Mouse (Mus musculus) hindbrain, embryonic 11.5 days (tissue): ENCODE results near the gene Ksr2. TPM values are rescaled to one million over a fixed set of nuclear protein-coding genes. Genes with fewer than 3 reads are reported as not detected.

ENCODE experiments used
- ATAC-seq: fragments of 200-750 bp; cut with Nextera tagmentation; 2 replicates; pipeline ENCODE4 v1.8.0; 2017; ENCODE audit warnings: mild to moderate bottlenecking, moderate TSS enrichment, moderate library complexity; ENCODE audit not compliant: low FRiP score
- DNase-seq: peaks from one replicate; pipeline ENCODE4 v3.0.0-alpha.2; 2015; ENCODE audit warnings: low spot score
- H3K27ac ChIP-seq: fragments of 300-500 bp; sonication (generic); 2 replicates; pipeline ENCODE4 v1.5.1; 2014; ENCODE audit warnings: mild to moderate bottlenecking, low read depth, low read length
- H3K27me3 ChIP-seq: fragments of 300-500 bp; sonication (generic); 2 replicates; pipeline ENCODE4 v1.6.1; 2014; ENCODE audit warnings: mild to moderate bottlenecking, low read length, moderate library complexity, mixed read lengths; ENCODE audit not compliant: control insufficient read depth, insufficient read depth
- H3K36me3 ChIP-seq: fragments of 300-500 bp; sonication (generic); 2 replicates; pipeline ENCODE4 v1.6.1; 2014; ENCODE audit warnings: mild to moderate bottlenecking, low read length, moderate library complexity, mixed read lengths; ENCODE audit not compliant: control insufficient read depth, insufficient read depth
- H3K4me1 ChIP-seq: fragments of 300-500 bp; sonication (generic); replicated peaks from 2 replicates; pipeline ENCODE4 v1.6.1; 2014; ENCODE audit warnings: low read length, mixed read lengths; ENCODE audit not compliant: control insufficient read depth, insufficient read depth
- H3K4me2 ChIP-seq: fragments of 300-500 bp; sonication (generic); replicated peaks from 2 replicates; pipeline ENCODE4 v1.6.1; 2014; ENCODE audit warnings: mild to moderate bottlenecking, low read depth, low read length
- H3K4me3 ChIP-seq: fragments of 300-500 bp; sonication (generic); 2 replicates; pipeline ENCODE4 v1.5.1; 2014; ENCODE audit warnings: low read depth, low read length
- H3K9ac ChIP-seq: fragments of 300-500 bp; sonication (generic); 2 replicates; pipeline ENCODE4 v1.6.1; 2014; ENCODE audit warnings: low read depth, low read length
- H3K9me3 ChIP-seq: fragments of 300-500 bp; sonication (generic); 2 replicates; pipeline ENCODE4 v1.6.1; 2016; ENCODE audit warnings: low read length; ENCODE audit not compliant: control insufficient read depth
- WGBS: fragments of 180-500 bp; shearing (Covaris S2); extraction: QIAGEN DNeasy Blood & Tissue Kit; methylation state at CpG from one replicate; pipeline ENCODE4 v1.1.7; 2014; 5-methylcytosine and 5-hydroxymethylcytosine counted together
- polyA plus RNA-seq: library from polyadenylated mRNA; unstranded; fragments of >200 nt; fragmentation: Nextera tagmentation; extraction: Ambion mirVana; gene quantifications from 2 replicates; pipeline ENCODE4 v1.2.1, GENCODE M21; 2014

The Ksr2 gene
- polyA plus RNA-seq, 1 experiment from 2014 or later: 2.9 TPM

GRCm38 (mm10) chr5:117447698-117448097 is 33.9 kb downstream of the Ksr2 start:
- H3K27ac ChIP-seq: no peak overlapping the region
- H3K9me3 ChIP-seq: no peaks in the 10 kb centered on the region
- WGBS: 49% methylated on average over 6 of the region's 6 CpGs
- no peaks in the 10 kb centered on the region for H3K27me3 ChIP-seq
- no peak for ATAC-seq
- H3K4me2 ChIP-seq: no peak overlapping the region
- H3K9ac ChIP-seq: no peak overlapping the region
- H3K4me3 ChIP-seq: no peak overlapping the region
- DNase-seq: no peak
- H3K4me1 ChIP-seq: no peaks in the 10 kb centered on the region
- H3K36me3 ChIP-seq: no peaks in the 10 kb centered on the region

GRCm38 (mm10) chr5:117452013-117452412 is 38.2 kb downstream of the Ksr2 start:
- Histone ChIP-seq H3K9me3 (no peaks in the 10 kb centered on the region), H3K27ac (no peak overlapping the region), H3K9ac (no peak overlapping the region), H3K4me3 (no peak overlapping the region), H3K4me1 (no peaks in the 10 kb centered on the region), H3K27me3 (no peaks in the 10 kb centered on the region), H3K36me3 (no peaks in the 10 kb centered on the region), H3K4me2 (no peak overlapping the region)
- WGBS: 88% methylated on average over 2 of the region's 2 CpGs
- ATAC-seq (no peak), DNase-seq (no peak)

- Histone ChIP-seq H3K4me2 (no peak overlapping the region), H3K4me3 (no peak overlapping the region), H3K9ac (no peak overlapping the region), H3K36me3 (no peaks in the 10 kb centered on the region), H3K27ac (no peak overlapping the region), H3K27me3 (no peaks in the 10 kb centered on the region), H3K9me3 (no peaks in the 10 kb centered on the region), H3K4me1 (no peaks in the 10 kb centered on the region; the same call in 1 of the 2 replicates)
- WGBS: 52% methylated on average over 8 of the region's 8 CpGs
- no peak for ATAC-seq
- no peak for DNase-seq
Observed at GRCm38 (mm10) chr5:117455546-117455945, 41.7 kb downstream of the Ksr2 start.

GRCm38 (mm10) chr5:117457121-117457520 is 43.3 kb downstream of the Ksr2 start:
- 27% methylated on average over 9 of the region's 9 CpGs for WGBS
- Histone ChIP-seq H3K4me2 (no peak overlapping the region), H3K27ac (no peak overlapping the region)

GRCm38 (mm10) chr5:117457583-117457982 is 43.8 kb downstream of the Ksr2 start:
- no peak overlapping the region for H3K27ac ChIP-seq

More at GRCm38 (mm10) chr5:117457121-117457520, 43.3 kb downstream of the Ksr2 start:
- no peaks in the 10 kb centered on the region; the same call in 1 of the 2 replicates for H3K4me1 ChIP-seq
- ATAC-seq (no peak), DNase-seq (peak; percentile 25)
- H3K9ac ChIP-seq: no peak overlapping the region
- H3K36me3 ChIP-seq: no peaks in the 10 kb centered on the region
- H3K4me3 ChIP-seq: no peak overlapping the region
- no peaks in the 10 kb centered on the region for H3K27me3 ChIP-seq
- no peaks in the 10 kb centered on the region for H3K9me3 ChIP-seq

GRCm38 (mm10) chr5:117458899-117459298 is 45.1 kb downstream of the Ksr2 start:
- Histone ChIP-seq H3K27me3 (no peaks in the 10 kb centered on the region), H3K9me3 (no peaks in the 10 kb centered on the region), H3K36me3 (no peaks in the 10 kb centered on the region), H3K9ac (no peak overlapping the region), H3K4me2 (no peak overlapping the region), H3K4me1 (no peaks in the 10 kb centered on the region; the same call in 1 of the 2 replicates), H3K4me3 (no peak overlapping the region), H3K27ac (no peak overlapping the region)
- ATAC-seq: no peak
- WGBS: 82% methylated on average over 9 of the region's 9 CpGs
- DNase-seq: no peak

More at GRCm38 (mm10) chr5:117457583-117457982, 43.8 kb downstream of the Ksr2 start:
- Histone ChIP-seq H3K27me3 (no peaks in the 10 kb centered on the region), H3K36me3 (no peaks in the 10 kb centered on the region), H3K4me1 (no peaks in the 10 kb centered on the region; the same call in 1 of the 2 replicates), H3K9ac (no peak overlapping the region), H3K4me3 (no peak overlapping the region), H3K4me2 (no peak overlapping the region), H3K9me3 (no peaks in the 10 kb centered on the region)
- ATAC-seq: no peak
- DNase-seq: no peak
- whole genome bisulfite sequencing: 50% methylated on average over 8 of the region's 8 CpGs

- H3K4me2 ChIP-seq: no peak overlapping the region
- no peaks in the 10 kb centered on the region; the same call in 1 of the 2 replicates for H3K4me1 ChIP-seq
- ATAC-seq (no peak), DNase-seq (no peak)
- no peaks in the 10 kb centered on the region for H3K36me3 ChIP-seq
- H3K4me3 ChIP-seq: no peak overlapping the region
- no peak overlapping the region for H3K9ac ChIP-seq
- no peaks in the 10 kb centered on the region for H3K9me3 ChIP-seq
- no peaks in the 10 kb centered on the region for H3K27me3 ChIP-seq
- WGBS: 95% methylated on average over 14 of the region's 14 CpGs
- no peak overlapping the region for H3K27ac ChIP-seq
Observed at GRCm38 (mm10) chr5:117460261-117460660, 46.5 kb downstream of the Ksr2 start.

GRCm38 (mm10) chr5:117467052-117467451 is 53.3 kb downstream of the Ksr2 start:
- H3K9ac ChIP-seq: no peak overlapping the region
- no peak for ATAC-seq
- DNase-seq: no peak

GRCm38 (mm10) chr5:117468961-117469360 is 55.2 kb downstream of the Ksr2 start:
- no peak overlapping the region for H3K4me2 ChIP-seq
- no peak overlapping the region for H3K27ac ChIP-seq
- H3K27me3 ChIP-seq: no peaks in the 10 kb centered on the region
- WGBS: 89% methylated on average over 4 of the region's 4 CpGs
- no peaks in the 10 kb centered on the region for H3K4me1 ChIP-seq
- no peaks in the 10 kb centered on the region for H3K9me3 ChIP-seq
- H3K36me3 ChIP-seq: no peaks in the 10 kb centered on the region
- no peak for ATAC-seq
- DNase-seq: no peak
- H3K4me3 ChIP-seq: no peak overlapping the region
- no peak overlapping the region for H3K9ac ChIP-seq

More at GRCm38 (mm10) chr5:117467052-117467451, 53.3 kb downstream of the Ksr2 start:
- Histone ChIP-seq H3K27me3 (no peaks in the 10 kb centered on the region), H3K9me3 (no peaks in the 10 kb centered on the region), H3K4me1 (no peaks in the 10 kb centered on the region), H3K27ac (no peak overlapping the region), H3K4me3 (no peak overlapping the region), H3K4me2 (no peak overlapping the region), H3K36me3 (no peaks in the 10 kb centered on the region)
- 86% methylated on average over 12 of the region's 12 CpGs for WGBS
